Mouse (Mus musculus) heart, postnatal 14 days (tissue): Measurements from ENCODE around the gene Ankrd63. TPM values are rescaled to one million over a fixed set of nuclear protein-coding genes. Genes with fewer than 3 reads are reported as not detected.
A peak's percentile ranks its signal among the peaks of the same experiment; 100 is the strongest.
"Not testable (repeated sequence)": the region's sequence is repeated elsewhere in the genome, so short reads cannot be mapped to it uniquely, and the experiment has no call there.

Experiments used
- DNase-seq, 2 experiments: peaks; one replicate each; pipeline ENCODE4 v3.0.0; 2021 to 2022
- intact Hi-C: fragments of 180-260 bp; cut with DNase I; formaldehyde crosslinking; loops from one replicate; pipeline ENCODE4 v1.15.1; 2025
- total RNA-seq, 2 experiments: library from RNA; stranded (reverse); gene quantifications; 2 replicates each; pipeline ENCODE4 v1.2.3; 2021

Ankrd63 gene
- total RNA-seq, 2 experiments from 2014 or later, result 1.7 to 2.8 TPM

DNA sequence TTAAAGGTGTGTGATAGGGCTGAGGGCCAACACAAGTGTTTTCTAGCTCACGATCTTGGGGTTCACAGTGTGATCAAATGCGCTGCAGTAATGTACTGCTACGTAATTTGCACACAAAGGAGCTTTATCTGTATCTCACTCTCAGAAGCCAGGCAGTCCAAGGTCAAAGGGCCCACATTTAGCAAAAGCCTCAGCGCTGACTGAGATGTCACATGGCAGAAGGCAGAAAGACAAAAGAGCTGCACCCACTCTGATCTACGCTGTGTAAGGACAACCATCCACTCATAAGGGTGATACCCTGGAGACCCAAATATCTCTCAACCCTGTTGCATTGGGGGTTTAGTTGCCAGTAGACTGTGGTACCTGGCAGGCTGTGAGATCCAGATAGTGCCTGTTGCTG is 36.6 kb downstream of the Ankrd63 start:
- intact Hi-C loops, result no loop called here

GRCm38 (mm10) chr2:118665616-118666015 is 38.1 kb downstream of the Ankrd63 start:
- DNase-seq, result no peak
- intact Hi-C loops, result no loop called here

More for the DNA sequence above, 36.6 kb downstream of the Ankrd63 start:
- DNase-seq, result no peak

- no peak for DNase-seq
- intact Hi-C loops, result no loop called here
These were observed 38.7 kb downstream of the Ankrd63 start for GRCm38 (mm10) chr2:118664975-118665516.

GRCm38 (mm10) chr2:118663804-118664766 is 39.7 kb downstream of the Ankrd63 start:
- peak; percentile 54 to 65 for DNase-seq
- intact Hi-C loops, result no loop called here

DNA sequence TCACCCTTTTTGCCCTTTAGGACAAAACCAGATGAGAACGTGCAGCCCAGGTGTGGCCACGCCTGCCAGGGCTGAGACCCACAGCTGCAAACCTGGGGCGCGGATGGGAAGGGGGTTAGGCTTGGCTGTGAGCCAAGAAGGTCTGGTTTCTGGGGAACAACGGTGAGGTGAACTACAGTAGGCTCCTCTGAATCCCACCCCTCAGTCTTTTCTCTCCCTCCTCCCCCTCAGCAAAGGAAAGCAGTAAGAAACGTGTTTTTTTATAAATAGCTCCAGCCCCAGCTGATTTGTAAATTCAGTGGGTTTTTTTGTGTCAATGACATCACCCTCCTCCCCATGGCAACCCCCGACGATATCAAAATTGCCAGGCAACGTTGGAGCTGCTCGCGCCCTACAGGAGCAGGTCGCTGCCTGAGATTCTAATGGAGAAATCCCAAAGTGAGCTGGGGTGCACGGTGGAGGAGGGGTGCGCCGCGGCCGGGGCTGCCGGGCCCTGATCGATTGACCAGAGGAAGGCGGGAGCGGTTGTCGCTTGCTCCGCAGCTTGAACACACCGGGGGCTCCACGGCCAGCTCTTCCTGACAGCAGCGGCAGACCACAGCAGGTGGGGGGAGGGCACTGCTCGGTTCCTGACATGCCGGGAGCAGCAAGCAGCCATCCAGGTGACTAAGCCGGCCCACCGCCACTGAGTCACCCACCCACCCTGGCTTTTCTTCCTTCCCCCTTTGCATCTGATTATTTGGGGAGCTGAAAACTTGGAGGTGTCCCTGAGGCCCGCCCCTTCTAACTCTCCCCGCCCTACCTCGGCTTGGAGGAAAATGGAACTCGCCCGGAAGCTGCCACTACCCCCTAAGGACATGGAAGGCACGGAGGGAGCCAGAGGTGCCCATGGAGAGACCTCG is 40.6 kb downstream of the Ankrd63 start, which contains the start of gene Pak6:
TSS of gene Pak6 (plus strand) at position 402 of the 902 bp plus-strand sequence.
- no peak for DNase-seq
- intact Hi-C loops, result no loop called here

GRCm38 (mm10) chr2:118661891-118662290 is 41.9 kb downstream of the Ankrd63 start:
- DNase-seq, result no peak
- intact Hi-C loops, result no loop called here

GRCm38 (mm10) chr2:118659998-118660452 is 43.7 kb downstream of the Ankrd63 start:
- intact Hi-C loops, result loop anchor here (5.0 kb wide), 1 partner anchor 32 kb away; no protein-coding TSS in a partner anchor
- peak; percentile 29 to 61 for DNase-seq

DNA sequence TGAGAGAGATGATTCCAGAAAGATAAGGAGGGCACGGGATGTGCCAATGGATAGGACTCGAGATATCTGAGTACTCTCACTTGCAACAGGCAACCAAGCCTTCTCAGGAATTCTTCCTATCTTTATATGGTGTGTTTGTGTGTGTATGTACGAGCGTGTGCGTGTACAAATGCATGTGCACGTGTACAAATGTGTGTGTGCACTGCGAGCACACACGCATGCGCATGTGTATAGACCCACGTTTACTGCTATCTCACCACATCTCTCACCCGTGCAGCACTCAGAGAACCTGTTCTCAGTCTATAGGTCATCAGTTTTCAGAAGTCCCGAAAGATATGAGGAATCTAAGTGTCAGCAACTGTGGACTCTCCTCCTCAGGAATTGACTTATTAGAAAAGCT is 44.3 kb downstream of the Ankrd63 start:
- intact Hi-C loops, result loop anchor here (5.0 kb wide), 1 partner anchor 33 kb away; no protein-coding TSS in a partner anchor
- DNase-seq, result no peak

DNA sequence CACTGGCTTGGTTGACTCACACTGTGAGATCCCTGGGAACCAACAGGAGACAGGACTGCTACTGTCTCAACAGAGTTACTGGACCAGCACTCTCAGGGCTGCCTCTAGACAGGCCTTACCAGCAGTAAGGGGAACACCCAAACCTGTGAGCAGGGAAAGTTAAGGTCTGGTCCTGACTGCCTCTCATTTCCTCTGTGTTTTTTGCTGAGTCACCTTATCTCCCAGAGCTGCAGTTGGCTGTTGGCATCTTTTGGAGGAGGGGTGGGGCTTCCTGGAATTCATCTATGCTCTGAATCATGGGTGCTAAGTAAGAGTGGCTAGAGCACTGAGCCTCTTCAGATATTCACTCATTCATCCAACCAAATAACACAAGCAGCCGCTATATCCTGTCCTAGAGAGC is 44.7 kb downstream of the Ankrd63 start:
- intact Hi-C loops, result loop anchor here (5.0 kb wide), 1 partner anchor 33 kb away; no protein-coding TSS in a partner anchor
- peak in 1 of 2 experiments; percentile 58 for DNase-seq

- intact Hi-C loops, result loop anchor here (5.0 kb wide), 1 partner anchor 34 kb away; no protein-coding TSS in a partner anchor
- DNase-seq, result no peak
These were observed 45.3 kb downstream of the Ankrd63 start for GRCm38 (mm10) chr2:118658457-118658856.

DNA sequence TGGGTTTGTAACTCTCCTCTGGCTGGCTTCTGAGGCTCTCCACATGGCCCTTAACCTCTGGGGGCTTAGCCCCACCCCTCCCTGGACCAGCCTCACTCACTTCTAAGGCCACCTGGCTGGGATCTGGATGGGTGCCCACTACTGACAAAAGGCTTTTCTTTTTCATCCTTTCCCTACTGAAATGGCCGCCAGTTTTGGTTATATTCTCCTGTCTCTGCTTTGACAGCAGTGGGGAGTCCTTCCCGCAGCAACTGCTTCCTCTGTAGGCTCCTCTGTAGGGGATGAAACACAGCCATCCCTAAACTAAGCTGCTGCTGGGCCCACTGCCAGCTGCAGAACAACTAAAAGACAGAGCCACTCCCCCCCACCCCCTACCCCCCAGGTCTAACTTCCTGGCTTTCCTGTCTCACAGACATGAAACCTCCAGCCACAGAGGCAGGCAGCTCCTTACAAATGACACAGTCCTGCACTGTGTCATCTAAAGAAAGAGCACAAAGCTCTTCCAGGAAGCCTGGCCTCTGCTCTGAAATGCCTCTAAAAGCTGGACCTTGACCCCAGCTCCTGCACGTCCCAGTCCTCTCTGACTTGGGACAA is 47.0 kb downstream of the Ankrd63 start:
- DNase-seq, result no peak
- intact Hi-C loops, result loop anchor here (5.0 kb wide), 1 partner anchor 36 kb away; no protein-coding TSS in a partner anchor

DNA sequence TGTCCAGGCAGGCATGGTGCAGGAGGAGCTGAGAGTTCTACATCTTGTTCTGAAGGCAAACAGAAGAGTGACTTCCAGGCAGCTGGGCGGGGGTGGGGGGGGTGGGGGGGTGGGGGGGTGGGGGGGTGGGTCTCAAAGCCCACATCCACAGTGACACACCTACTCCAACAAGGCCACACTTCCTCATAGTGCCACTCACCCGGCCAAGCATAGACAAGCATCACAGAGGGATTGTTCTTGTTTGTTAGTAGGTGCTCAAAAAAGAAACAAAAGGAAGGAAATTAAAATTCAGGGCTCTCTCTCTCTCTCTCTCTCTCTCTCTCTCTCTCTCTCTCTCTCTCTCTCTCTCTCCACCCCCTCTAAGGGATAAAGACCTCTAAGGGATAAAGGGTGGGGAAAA is 53.1 kb downstream of the Ankrd63 start:
- DNase-seq, intact Hi-C loops: not testable (repeated sequence)

Other genes with a start within 250 kb of the Ankrd63 start
- 100 to 1,000 TPM; 113 to 115 TPM for gene Srp14, start 224.3 kb downstream of the Ankrd63 start, total RNA-seq
- 10 to 100 TPM; 18.6 to 21.7 TPM for gene Bmf, start 154.3 kb downstream of the Ankrd63 start, total RNA-seq
- gene Bub1b, start 105.8 kb downstream of the Ankrd63 start, total RNA-seq, result 1 to 10 TPM; 3.8 to 8.5 TPM
- 10 to 100 TPM in 1 of 2 experiments, 1 to 10 TPM in 1; 7.8 to 10.9 TPM for gene Pak6, start 40.7 kb downstream of the Ankrd63 start, total RNA-seq
- gene Plcb2, start 24.5 kb upstream of the Ankrd63 start, total RNA-seq, result 1 to 10 TPM; 2.4 to 2.7 TPM
- 10 to 100 TPM; 36.2 to 38.6 TPM for gene Inafm2, start 41.8 kb upstream of the Ankrd63 start, total RNA-seq
- gene Ccdc9b, start 58.7 kb upstream of the Ankrd63 start, total RNA-seq, result 10 to 100 TPM; 15.5 to 17.5 TPM
- not detected for gene Phgr1, start 68.8 kb upstream of the Ankrd63 start, total RNA-seq
- gene Disp2, start 75.8 kb upstream of the Ankrd63 start, total RNA-seq, result under 1 TPM; 0.02 to 0.10 TPM
- 10 to 100 TPM in 1 of 2 experiments, 1 to 10 TPM in 1; 5.9 to 10.7 TPM for gene Knstrn, start 110.0 kb upstream of the Ankrd63 start, total RNA-seq
- 100 to 1,000 TPM; 150 to 163 TPM for gene Ivd, start 158.0 kb upstream of the Ankrd63 start, total RNA-seq
- 10 to 100 TPM; 15.9 to 17.7 TPM for gene Bahd1, start 196.4 kb upstream of the Ankrd63 start, total RNA-seq
- gene Chst14, start 222.5 kb upstream of the Ankrd63 start, total RNA-seq, result 10 to 100 TPM; 10.2 to 11.3 TPM